In genomic region chr9:7766582-7766981, GRCm38 (mm10) we compare ENCODE assay signal across 19 mouse cellular contexts. TPM values are rescaled to one million over a fixed set of nuclear protein-coding genes. Genes with fewer than 3 reads are reported as not detected.
DNase-seq lines count a peak whose midpoint lies in the region; ATAC-seq and TF ChIP-seq lines count a peak whose summit lies in the region.
"Had no signal": no experiment of that assay in that cellular context is flagged by ENCODE, and none has a peak within 500 bp of the region (broad histone marks: within the 10 kb centered on the region; RNA-seq: fewer than 3 reads in every experiment).

No protein-coding gene starts in this region.

- DNase-seq in heart, embryonic 10.5 days (ENCODE audit: low spot score): peak; percentile 38
- DNase-seq in heart, postnatal 36 days: no peak
- DNase-seq in 416B (ENCODE audit: low read depth): peak; percentile 70
- DNase-seq in CH12.LX (ENCODE audit: extremely low read depth): peak; percentile 70
- no peak for DNase-seq in liver, embryonic 14.5 days (ENCODE audit: low read depth in 3 of 3, low spot score in 3 of 3)
- no peak for DNase-seq in midbrain, embryonic 10.5 days (ENCODE audit: low spot score)
- no peak for DNase-seq in T-cell, adult 2 months (ENCODE audit: low spot score)
- DNase-seq: cerebellum, postnatal 10 days; heart, postnatal 4 days; kidney, adult 11 months; midbrain, embryonic 14.5 days; right cerebral cortex, postnatal 14 days; thymus, postnatal 36 days had no signal

- no peaks in the 10 kb centered on the region for H3K9me3 ChIP-seq in heart, embryonic 10.5 days
- no peaks in the 10 kb centered on the region for H3K9me3 ChIP-seq in CH12.LX (replicated peaks; ENCODE audit: low read length)
- H3K9me3 ChIP-seq in liver, embryonic 14.5 days (ENCODE audit: control insufficient read depth, low read length): no peaks in the 10 kb centered on the region
- no peaks in the 10 kb centered on the region for H3K9me3 ChIP-seq in midbrain, embryonic 10.5 days (replicated peaks)
- H3K9me3 ChIP-seq: embryonic facial prominence, embryonic 15.5 days; heart, embryonic 13.5 days; hindbrain, embryonic 15.5 days; limb, embryonic 13.5 days; neural tube, embryonic 15.5 days had no signal

- no peak overlapping the region for H3K4me3 ChIP-seq in heart, embryonic 10.5 days
- H3K4me3 ChIP-seq in CH12.LX (replicated peaks in 1 of 3; ENCODE audit: low read depth in 2 of 3, low read length in 2 of 3, poor library complexity in 1 of 3): peak overlapping the region; percentile 31 to 95 (median 39)
- H3K4me3 ChIP-seq in liver, embryonic 14.5 days (ENCODE audit: insufficient read depth in 1 of 2, low read depth in 2 of 2, low read length in 2 of 2): no peak overlapping the region
- no peak overlapping the region for H3K4me3 ChIP-seq in midbrain, embryonic 10.5 days
- H3K4me3 ChIP-seq: embryonic facial prominence, embryonic 15.5 days; hindbrain, embryonic 15.5 days; limb, embryonic 13.5 days; neural tube, embryonic 15.5 days had no signal

- H3K79me2 ChIP-seq in CH12.LX (replicated peaks; ENCODE audit: control insufficient read depth, extremely low read depth, insufficient read depth, poor library complexity, severe bottlenecking): peaks cover 68% of the 10 kb centered on the region

- TF ChIP-seq EP300 in CH12.LX (IDR thresholded peaks at IDR 0.05; ENCODE audit: low read length): no peak
- no peak for TF ChIP-seq EP300 in liver, embryonic 14.5 days (IDR thresholded peaks at IDR 0.05; ENCODE audit: low read depth)

- TF ChIP-seq RAD21 in CH12.LX (IDR thresholded peaks at IDR 0.05; ENCODE audit: low read depth, low read length): peak; percentile 14

- in situ Hi-C loops in CH12.LX (cut with MboI; ENCODE audit: low pct_ligation_motif_present, low pct_unique_long_range_greater_than_20kb, low sequenced_read_pairs): no loop called here

- no peak overlapping the region for H3K27ac ChIP-seq in heart, embryonic 10.5 days
- H3K27ac ChIP-seq in CH12.LX (ENCODE audit: insufficient read depth, low read depth): peak overlapping the region; percentile 25; the same call in 1 of the 2 replicates
- H3K27ac ChIP-seq in liver, embryonic 14.5 days: no peak overlapping the region
- H3K27ac ChIP-seq in midbrain, embryonic 10.5 days (replicated peaks): no peak overlapping the region
- H3K27ac ChIP-seq: embryonic facial prominence, embryonic 15.5 days; heart, embryonic 13.5 days; hindbrain, embryonic 15.5 days; limb, embryonic 13.5 days; neural tube, embryonic 15.5 days had no signal

- intact Hi-C loops in heart, postnatal 36 days (cut with DNase I): loop anchor here (2.0 kb wide), 1 partner anchor 18 kb away; no protein-coding TSS in a partner anchor

- H3K27me3 ChIP-seq in heart, embryonic 10.5 days (ENCODE audit: insufficient read depth, poor library complexity, severe bottlenecking): no peaks in the 10 kb centered on the region
- H3K27me3 ChIP-seq in CH12.LX (replicated peaks): no peaks in the 10 kb centered on the region
- no peaks in the 10 kb centered on the region for H3K27me3 ChIP-seq in liver, embryonic 14.5 days (ENCODE audit: control insufficient read depth, insufficient read depth, low read length)
- peaks cover 17% of the 10 kb centered on the region for H3K27me3 ChIP-seq in midbrain, embryonic 10.5 days (ENCODE audit: low read depth, poor library complexity, severe bottlenecking)
- H3K27me3 ChIP-seq: heart, embryonic 13.5 days had no signal

- H3K4me1 ChIP-seq in heart, embryonic 10.5 days: peaks cover 33% of the 10 kb centered on the region
- peaks cover 7 to 47% of the 10 kb centered on the region in 2 experiments for H3K4me1 ChIP-seq in CH12.LX (ENCODE audit: control insufficient read depth in 1 of 2, insufficient read depth in 2 of 2)
- H3K4me1 ChIP-seq in liver, embryonic 14.5 days (replicated peaks; ENCODE audit: control insufficient read depth in 2 of 2, insufficient read depth in 2 of 2, low read length in 1 of 2): peaks cover 24 to 30% of the 10 kb centered on the region in 2 experiments
- peaks cover 40% of the 10 kb centered on the region for H3K4me1 ChIP-seq in midbrain, embryonic 10.5 days

- H3K36me3 ChIP-seq in heart, embryonic 10.5 days: peaks cover 21% of the 10 kb centered on the region
- H3K36me3 ChIP-seq in CH12.LX (replicated peaks in 1 of 2; ENCODE audit: control insufficient read depth in 1 of 2, insufficient read depth in 1 of 2, low read length in 1 of 2): peaks cover 26 to 42% of the 10 kb centered on the region in 2 experiments
- no peaks in the 10 kb centered on the region; the same call in 1 of the 2 replicates for H3K36me3 ChIP-seq in liver, embryonic 14.5 days (replicated peaks; ENCODE audit: control insufficient read depth, insufficient read depth, low read depth)
- peaks cover 25% of the 10 kb centered on the region for H3K36me3 ChIP-seq in midbrain, embryonic 10.5 days
- H3K36me3 ChIP-seq: hindbrain, embryonic 15.5 days; neural tube, embryonic 15.5 days had no signal

- WGBS in heart, embryonic 10.5 days: 68% methylated on average over 3 of the region's 3 CpGs
- WGBS in liver, embryonic 14.5 days (ENCODE audit: insufficient replicate concordance): 24% methylated on average over 3 of the region's 3 CpGs
- WGBS in midbrain, embryonic 10.5 days: 88% methylated on average over 3 of the region's 3 CpGs

- H3K4me2 ChIP-seq in CH12.LX (ENCODE audit: insufficient read depth, low read depth, poor library complexity, severe bottlenecking): peak overlapping the region; percentile 46; the same call in 1 of the 2 replicates
- H3K4me2 ChIP-seq in liver, embryonic 14.5 days (ENCODE audit: low read depth): no peak overlapping the region
- H3K4me2 ChIP-seq: embryonic facial prominence, embryonic 15.5 days; hindbrain, embryonic 15.5 days; limb, embryonic 13.5 days; neural tube, embryonic 15.5 days had no signal

- TF ChIP-seq CTCF in CH12.LX (conservative IDR thresholded peaks at IDR 0.05 in 1 of 2, IDR thresholded peaks at IDR 0.05 in 1 of 2; ENCODE audit: low read depth in 2 of 2, low read length in 2 of 2): peak in 1 of 2 experiments; percentile 47; a peak in 2 of 4 replicates
- peak; percentile 39 for TF ChIP-seq CTCF in liver, embryonic 14.5 days (IDR thresholded peaks at IDR 0.05; ENCODE audit: low read depth)

- peak overlapping the region; percentile 59 for H3K9ac ChIP-seq in CH12.LX (ENCODE audit: insufficient read depth, low read depth)
- no peak overlapping the region for H3K9ac ChIP-seq in liver, embryonic 14.5 days (replicated peaks)
- H3K9ac ChIP-seq: embryonic facial prominence, embryonic 15.5 days; heart, embryonic 13.5 days; hindbrain, embryonic 15.5 days; limb, embryonic 13.5 days; neural tube, embryonic 15.5 days had no signal

- ATAC-seq in liver, embryonic 14.5 days (ENCODE audit: insufficient read depth): no peak
- no peak for ATAC-seq in cerebellum, adult (ENCODE audit: insufficient number of reproducible peaks, low FRiP score, low TSS enrichment)

- dilution Hi-C loops in CH12.LX (cut with MboI; ENCODE audit: extremely low pct_ligation_motif_present, extremely low pct_unique_long_range_greater_than_20kb, low sequenced_read_pairs): no loop called here

- no peak for TF ChIP-seq POLR2A in CH12.LX (IDR thresholded peaks at IDR 0.05; ENCODE audit: low read depth, low read length)

TF ChIP-seq in CH12.LX, 34 proteins besides CTCF, POLR2A, EP300 and RAD21 (continues in another document):
- TF ChIP-seq BHLHE40 (IDR thresholded peaks at IDR 0.05; ENCODE audit: low read depth, low read length) (no peak), MEF2A (IDR thresholded peaks at IDR 0.05; ENCODE audit: borderline replicate concordance, low read depth, low read length) (no peak; the same call in 1 of the 2 replicates), HCFC1 (IDR thresholded peaks at IDR 0.05; ENCODE audit: low read depth, low read length) (0 out of 2 replicates have a peak, but pooled peaks have one; percentile 10), CHD1 (IDR thresholded peaks at IDR 0.05; ENCODE audit: low read depth, low read length) (no peak), GABPA (IDR thresholded peaks at IDR 0.05; ENCODE audit: insufficient replicate concordance, low read depth, low read length) (no peak), SIN3A (IDR thresholded peaks at IDR 0.05; ENCODE audit: low read length) (peak; percentile 76; the same call in 1 of the 2 replicates), IRF4 (IDR thresholded peaks at IDR 0.05; ENCODE audit: low read depth, low read length) (0 out of 2 replicates have a peak, but pooled peaks have one; percentile 10), MAZ (IDR thresholded peaks at IDR 0.05; ENCODE audit: low read depth, low read length) (no peak), RCOR1 (conservative IDR thresholded peaks at IDR 0.05; ENCODE audit: low read depth, low read length) (no peak), MYC (IDR thresholded peaks at IDR 0.05; ENCODE audit: low read depth, low read length) (peak; percentile 50; the same call in 1 of the 2 replicates), MAX (IDR thresholded peaks at IDR 0.05; ENCODE audit: low read length) (peak; percentile 40; the same call in 1 of the 2 replicates), UBTF (IDR thresholded peaks at IDR 0.05; ENCODE audit: low read depth, low read length) (no peak), ETS1 (conservative IDR thresholded peaks at IDR 0.05; ENCODE audit: low read depth, low read length) (peak; percentile 56), SMC3 (IDR thresholded peaks at IDR 0.05; ENCODE audit: low read depth, low read length) (peak; percentile 44), JUND (conservative IDR thresholded peaks at IDR 0.05; ENCODE audit: low read depth, low read length) (peak; percentile 58; the same call in 1 of the 2 replicates), MXI1 (IDR thresholded peaks at IDR 0.05; ENCODE audit: low read depth, low read length) (no peak; the same call in 1 of the 2 replicates), E2F4 (IDR thresholded peaks at IDR 0.05; ENCODE audit: insufficient replicate concordance, low read depth, low read length) (no peak), USF2 (conservative IDR thresholded peaks at IDR 0.05; ENCODE audit: low read depth, low read length) (no peak), PAX5 (IDR thresholded peaks at IDR 0.05; ENCODE audit: low read length) (no peak), TBP (conservative IDR thresholded peaks at IDR 0.05; ENCODE audit: low read depth, low read length) (no peak), NELFE (IDR thresholded peaks at IDR 0.05; ENCODE audit: low read depth, low read length) (no peak), ZC3H11A (IDR thresholded peaks at IDR 0.05; ENCODE audit: low read depth, low read length) (no peak)

RNA-seq across cellular contexts. Expression of gene Tmem123, which starts 2.7 kb away (rescaled TPM):
- polyA plus RNA-seq in heart, embryonic 10.5 days (2016; fragmentation: Nextera tagmentation; extraction: Ambion mirVana): 121 and 143 TPM in 2 replicates
- total RNA-seq in heart, postnatal 36 days (2021): 10 to 100 TPM; 37.2 to 40.4 TPM
- total RNA-seq in CH12.LX (2012; rRNA removed): 44.8 and 61.1 TPM in 2 replicates
- 173 and 183 TPM in 2 replicates for total RNA-seq in CH12.LX (2014; rRNA removed)
- polyA plus RNA-seq in CH12.LX (2012; ENCODE audit: insufficient read length, low read depth): 107 and 112 TPM in 2 replicates
- 17.7 and 23.3 TPM in 2 replicates for polyA plus RNA-seq in liver, embryonic 14.5 days (2012; rRNA removed)
- 45.2 and 52.5 TPM in 2 replicates for polyA plus RNA-seq in liver, embryonic 14.5 days (2014; fragmentation: Nextera tagmentation; extraction: Ambion mirVana)
- polyA plus RNA-seq in midbrain, embryonic 10.5 days (2016; fragmentation: Nextera tagmentation; extraction: Ambion mirVana): 119 and 122 TPM in 2 replicates

Comparison
In these comparisons a context has a peak if more than half of its experiments do, and no peak if none do; other contexts are left out.
1. DNase-seq: peak in heart, embryonic 10.5 days (single experiment), 416B (single experiment) and CH12.LX (single experiment); none in heart, postnatal 36 days (0 of 2), liver, embryonic 14.5 days (0 of 3), midbrain, embryonic 10.5 days (single experiment) and T-cell, adult 2 months (single experiment).
2. H3K4me3 ChIP-seq: peak in CH12.LX (3 of 3); none in heart, embryonic 10.5 days (single experiment), liver, embryonic 14.5 days (0 of 2) and midbrain, embryonic 10.5 days (single experiment).